Mouse (Mus musculus) thymus, postnatal 10 days (tissue): Measurements from ENCODE around the gene Nrgn.
A peak's percentile ranks its signal among the peaks of the same experiment; 100 is the strongest.

Experiments
- DNase-seq, 2 experiments: peaks; one replicate each; pipeline ENCODE4 v3.0.0; 2021; ENCODE audit warnings: low spot score in 2 of 2

Nrgn gene

DNA sequence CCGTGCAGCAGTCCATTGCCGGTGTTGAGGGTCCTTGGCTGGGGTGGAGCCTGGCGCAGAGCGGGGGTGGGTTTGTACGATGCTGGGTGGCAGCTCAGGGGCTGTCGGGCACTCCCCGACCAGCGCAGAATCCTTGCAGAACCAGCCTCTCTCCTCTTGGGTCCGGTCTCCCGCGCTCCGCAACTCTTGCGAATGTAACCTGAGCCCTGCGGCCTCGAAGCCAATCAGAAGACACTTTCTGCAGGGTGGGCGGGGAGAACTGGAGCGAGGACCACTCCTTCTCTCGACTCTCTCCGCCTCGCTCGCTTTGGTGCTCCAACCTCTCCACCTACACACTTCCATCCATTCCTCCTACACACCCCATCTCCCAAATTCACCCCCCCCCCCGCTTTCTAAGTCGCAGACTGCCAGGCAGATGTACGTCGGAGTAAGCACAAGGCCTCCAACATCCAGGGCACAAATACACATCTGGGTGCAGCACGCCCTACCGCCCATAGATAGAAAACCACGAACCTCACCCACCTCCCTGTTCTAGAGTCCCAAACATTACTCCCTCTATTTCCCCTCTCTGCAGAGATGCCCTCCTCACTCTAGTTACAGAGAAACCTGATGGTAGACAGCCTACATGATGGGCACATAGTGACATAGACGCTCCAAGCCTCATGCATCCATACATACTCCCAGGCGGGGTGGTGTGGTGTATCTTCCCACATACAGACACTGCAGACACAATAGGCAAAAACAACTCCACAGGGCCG, at the start of gene Nrgn:
Gene Nrgn, minus strand, starts transcription at position 369 of the 758 bp plus-strand sequence.
- DNase-seq, result peak; percentile 22 to 56

DNA sequence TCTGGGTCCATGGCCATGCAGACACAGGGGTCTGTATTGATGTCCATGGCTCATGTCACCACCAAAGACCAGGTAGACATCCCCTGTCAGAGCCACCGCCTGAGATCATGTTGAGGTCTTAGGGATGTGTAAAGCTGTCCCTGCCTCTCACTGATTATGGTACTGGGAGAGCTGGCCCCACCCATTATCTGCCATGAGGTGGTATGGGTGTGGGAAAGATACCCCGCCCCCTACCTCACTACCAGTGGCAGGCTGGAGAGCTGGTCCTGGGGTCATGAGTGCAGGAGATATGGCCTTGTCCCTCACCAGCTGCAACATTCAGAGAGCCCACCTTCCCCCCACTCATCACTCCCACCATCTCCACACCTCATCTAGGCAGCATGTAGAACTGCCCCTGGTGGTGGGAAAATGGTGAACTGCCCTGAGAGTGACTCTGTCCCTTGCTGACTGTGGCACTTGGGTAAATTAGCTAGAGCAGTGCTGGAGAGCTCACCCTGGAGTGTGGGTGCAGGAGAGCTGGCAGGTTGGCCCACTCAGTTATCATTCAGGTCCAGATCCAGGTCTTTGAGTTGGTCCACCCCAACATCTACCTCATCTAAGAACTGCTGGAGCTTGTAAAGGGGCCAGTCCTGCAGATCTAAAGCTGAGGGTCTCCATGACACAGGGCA, 48.0 kb upstream of the Nrgn start:
- no peak for DNase-seq

DNA sequence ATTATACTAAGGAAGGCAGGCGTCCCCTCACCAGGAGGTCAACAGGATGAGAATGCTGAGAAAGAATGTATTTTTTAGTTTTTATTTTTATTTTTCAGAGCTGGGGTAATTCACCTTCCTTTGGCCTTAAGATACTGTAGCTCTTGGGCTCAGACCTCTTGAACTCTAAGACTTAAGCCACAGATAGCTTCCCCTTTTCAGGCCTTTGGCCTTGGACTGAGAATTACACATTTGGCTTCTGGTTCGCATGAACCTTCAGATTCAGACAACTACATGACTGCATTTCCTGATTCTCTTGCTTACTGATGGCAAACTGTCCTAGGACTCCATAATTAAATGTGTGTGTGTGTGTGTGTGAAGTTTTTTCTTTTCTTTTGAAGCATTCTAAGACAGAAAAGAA, 45.9 kb upstream of the Nrgn start:
- DNase-seq, result no peak

DNA sequence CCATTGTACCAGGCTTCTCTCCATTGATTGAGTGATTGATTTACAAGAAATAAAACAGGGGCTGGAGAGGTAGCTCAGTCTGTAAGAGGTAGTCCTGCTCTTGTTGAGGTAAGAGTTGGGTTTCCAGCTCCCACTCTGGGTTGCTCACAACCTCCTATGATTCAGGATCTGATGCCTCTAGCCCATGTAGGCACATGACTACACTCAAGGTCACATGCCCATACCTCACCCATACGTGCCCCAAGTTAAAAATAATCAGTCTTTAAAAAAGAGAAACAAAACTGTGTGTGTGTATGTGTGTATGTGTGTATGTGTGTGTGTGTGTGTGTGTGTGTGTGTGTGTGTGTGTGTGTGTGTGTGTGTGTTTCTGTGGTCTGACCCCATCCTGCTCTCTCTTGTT, 42.9 kb upstream of the Nrgn start:
- no peak for DNase-seq

DNA sequence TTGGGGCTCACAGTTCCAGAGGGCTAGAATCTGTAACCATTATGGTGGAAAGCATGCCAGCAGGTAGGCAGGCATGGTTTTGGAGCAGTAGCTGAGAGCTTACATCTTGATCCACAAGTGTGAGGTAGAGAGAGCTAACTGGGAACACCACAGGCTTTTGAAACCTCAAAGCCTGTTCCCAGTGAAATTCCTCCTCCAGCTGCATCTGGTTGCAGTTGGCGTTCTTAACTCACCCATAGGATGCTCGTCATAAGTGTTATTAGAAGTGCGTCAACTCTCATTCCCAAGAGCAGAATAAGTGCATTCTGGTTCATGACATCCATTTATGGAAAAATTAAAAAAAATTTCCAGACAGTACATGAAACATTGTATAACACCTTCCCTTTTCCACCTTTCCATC, 41.0 kb upstream of the Nrgn start:
- DNase-seq, result no peak

DNA sequence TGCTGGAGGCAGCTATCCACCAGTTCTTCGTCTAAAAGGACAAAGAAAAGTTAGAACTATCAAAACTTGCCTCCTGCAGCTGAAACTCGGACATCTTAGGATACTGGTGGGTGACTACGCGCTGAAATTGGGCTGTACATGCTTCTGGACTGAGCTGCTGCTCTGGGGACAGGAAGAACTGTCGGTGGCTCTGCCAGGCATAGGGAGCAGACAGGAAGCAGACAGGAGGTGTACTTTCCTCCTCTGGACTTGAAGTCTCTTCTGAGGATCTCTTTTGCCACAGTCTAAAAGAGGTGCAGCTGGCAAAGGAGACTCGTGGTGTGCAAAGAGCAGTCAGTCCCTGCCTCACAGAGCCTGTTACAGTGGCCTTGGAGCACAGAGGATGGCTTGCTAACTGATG, 39.9 kb upstream of the Nrgn start:
- DNase-seq, result no peak

DNA sequence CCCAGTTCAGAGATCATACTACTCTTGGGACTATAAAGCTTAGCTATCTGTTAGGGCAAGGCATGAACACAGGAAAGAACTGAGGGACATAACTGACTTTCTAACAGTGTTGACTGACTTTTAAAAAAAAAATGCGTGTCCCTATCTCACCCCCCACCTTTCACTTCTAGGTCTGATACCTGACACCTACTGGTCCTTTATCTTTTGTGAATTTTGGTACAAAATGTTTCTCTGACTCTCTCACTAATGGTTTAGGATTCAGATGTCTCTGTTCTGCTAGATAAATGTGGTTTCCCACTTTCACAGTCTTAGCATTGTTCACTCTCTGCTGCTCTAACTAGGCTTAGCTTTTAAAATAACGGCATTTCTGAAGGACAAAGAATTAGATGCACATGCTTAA, 39.3 kb upstream of the Nrgn start:
- no peak for DNase-seq

DNA sequence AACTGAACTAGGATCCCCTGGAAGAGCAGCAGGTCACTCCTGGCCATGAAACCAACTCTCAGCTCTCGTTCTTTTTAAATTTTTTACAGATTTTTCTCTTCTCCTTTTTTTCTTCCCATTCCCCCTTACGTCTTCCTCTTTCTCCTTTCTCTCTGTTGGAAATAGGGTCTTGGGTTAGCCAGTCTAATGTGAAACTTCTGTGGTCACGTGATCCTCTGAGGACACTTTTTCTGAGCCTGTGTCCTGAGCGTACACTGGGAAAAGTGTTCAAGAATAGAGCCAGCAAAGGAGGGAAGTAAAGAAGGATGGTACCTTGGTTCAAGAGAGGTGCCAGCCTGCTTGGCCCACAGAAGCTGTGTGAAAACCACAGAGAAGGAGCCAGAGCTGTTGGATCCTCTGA, 37.7 kb upstream of the Nrgn start:
- DNase-seq, result no peak

DNA sequence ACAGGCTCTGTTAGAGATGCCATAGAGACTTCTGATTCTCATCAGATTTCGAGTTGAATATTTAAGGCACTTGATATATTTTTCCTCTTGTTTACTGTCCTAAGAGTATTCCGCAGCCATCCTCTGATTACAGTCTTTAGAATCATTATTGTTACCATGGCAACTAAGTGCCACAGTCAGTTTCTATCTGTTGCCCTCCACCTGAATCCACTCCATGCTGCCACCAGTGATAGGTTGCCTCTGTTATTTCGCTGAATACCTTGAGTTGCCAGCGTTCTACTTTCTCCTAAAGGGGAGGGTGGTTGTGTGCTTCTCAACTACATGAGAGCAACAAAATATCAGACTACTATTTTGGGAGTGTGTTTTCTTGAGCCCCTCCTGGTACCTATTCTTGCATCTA, 34.0 kb upstream of the Nrgn start:
- DNase-seq, result no peak

DNA sequence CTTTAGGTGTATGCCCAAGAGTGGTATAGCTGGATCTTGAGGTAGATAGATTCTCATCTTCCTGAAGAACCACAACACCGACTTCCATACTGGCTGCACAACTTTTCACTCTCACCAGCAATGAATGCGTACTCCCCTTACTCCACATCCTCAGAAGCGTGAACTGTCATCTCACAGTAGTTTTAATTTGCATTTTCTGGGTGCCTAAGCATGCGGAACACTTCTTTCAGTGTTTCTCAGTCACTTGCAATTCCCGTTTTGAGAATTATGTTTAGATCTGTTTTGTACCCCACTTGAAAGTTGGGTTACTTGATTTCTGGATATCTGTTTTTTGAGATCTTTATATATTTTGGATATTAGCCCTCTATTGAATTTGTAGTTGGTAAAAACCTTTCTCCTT, 30.9 kb upstream of the Nrgn start:
- DNase-seq, result no peak

DNA sequence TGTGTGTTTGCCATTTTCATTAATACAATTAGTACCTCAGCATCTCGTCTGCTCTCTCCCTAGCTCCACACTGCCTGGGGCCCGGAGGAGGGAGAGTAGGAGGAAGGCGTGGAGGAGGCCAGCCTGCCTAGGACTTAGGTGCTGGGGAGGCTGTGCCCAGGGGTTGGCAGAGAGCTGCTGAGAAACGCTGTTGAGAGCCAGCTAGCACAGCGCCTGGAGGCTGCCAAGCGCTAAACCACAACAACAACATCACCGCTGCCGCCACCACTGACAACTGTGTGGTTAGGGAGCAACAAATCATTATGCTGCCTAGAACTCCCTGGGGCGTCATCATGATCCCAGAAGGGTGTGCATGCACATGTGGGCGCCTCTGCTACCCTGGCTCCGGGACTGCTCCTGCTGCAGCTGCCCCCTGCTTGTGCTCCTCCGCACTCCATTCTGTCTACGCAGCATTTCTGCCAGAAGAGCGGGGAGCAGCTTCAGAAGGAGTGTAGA, 23.8 kb upstream of the Nrgn start:
- peak in 1 of 2 experiments; percentile 16 for DNase-seq

DNA sequence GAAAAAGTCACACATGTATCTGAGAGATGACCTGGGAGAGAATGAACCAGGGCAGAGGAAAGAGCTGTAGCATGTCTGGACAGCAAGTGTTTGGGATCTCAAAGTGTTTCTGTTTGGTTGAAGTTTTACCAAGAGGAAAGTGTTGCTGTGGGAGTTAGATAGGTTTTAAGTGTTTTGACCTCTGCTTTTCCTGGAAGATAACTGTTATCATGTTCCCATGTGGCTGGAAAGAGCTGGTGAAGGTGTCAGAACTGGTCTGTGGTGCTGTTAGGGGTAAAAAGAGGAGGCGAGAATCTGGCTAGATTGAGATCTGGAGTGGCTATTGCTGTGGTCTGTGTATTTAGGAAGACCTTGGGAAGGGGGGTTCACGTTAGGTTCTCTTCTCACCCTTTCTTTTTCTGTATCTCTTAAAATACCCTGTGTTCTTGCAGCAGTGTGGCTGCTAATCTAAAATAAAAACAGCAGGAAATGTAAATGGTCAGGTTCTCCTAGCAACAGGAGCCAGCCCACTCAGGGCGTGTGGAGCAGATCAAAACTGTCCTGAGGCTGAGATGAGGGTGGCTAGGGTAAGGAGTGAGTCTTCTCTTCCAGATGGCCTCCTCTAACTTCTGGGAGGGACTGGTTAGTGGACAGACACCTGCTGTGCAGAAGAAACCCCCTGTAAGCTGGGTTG, 19.6 kb upstream of the Nrgn start:
- no peak for DNase-seq

DNA sequence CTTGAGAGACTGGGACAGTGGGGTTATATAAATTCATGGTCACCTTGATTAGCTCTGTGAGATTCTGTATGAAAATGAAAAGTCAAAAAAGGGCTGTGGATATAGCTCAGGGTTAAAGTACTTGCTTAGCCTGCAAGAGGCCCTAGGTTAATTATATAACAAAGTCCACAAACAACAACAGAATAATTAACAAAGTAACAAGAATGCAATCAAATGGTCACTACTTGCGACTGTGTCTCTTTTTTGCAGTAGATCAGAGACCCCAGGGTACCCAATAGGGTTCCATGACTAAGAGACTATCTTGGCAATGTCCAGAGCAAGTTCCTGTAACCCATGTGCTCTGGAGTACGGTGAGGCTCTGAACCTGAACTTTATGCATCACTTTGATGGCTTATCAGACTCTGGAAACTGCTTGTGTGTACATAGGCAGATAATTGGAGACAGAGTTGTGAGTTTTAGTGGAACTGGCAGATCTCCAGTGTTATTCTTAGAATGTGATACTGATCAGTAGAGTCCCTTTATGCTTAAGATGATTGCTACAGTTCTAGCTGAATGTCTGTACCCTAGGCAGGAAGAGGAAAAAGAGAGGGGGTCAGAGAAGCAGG, 16.6 kb upstream of the Nrgn start:
- no peak for DNase-seq

DNA sequence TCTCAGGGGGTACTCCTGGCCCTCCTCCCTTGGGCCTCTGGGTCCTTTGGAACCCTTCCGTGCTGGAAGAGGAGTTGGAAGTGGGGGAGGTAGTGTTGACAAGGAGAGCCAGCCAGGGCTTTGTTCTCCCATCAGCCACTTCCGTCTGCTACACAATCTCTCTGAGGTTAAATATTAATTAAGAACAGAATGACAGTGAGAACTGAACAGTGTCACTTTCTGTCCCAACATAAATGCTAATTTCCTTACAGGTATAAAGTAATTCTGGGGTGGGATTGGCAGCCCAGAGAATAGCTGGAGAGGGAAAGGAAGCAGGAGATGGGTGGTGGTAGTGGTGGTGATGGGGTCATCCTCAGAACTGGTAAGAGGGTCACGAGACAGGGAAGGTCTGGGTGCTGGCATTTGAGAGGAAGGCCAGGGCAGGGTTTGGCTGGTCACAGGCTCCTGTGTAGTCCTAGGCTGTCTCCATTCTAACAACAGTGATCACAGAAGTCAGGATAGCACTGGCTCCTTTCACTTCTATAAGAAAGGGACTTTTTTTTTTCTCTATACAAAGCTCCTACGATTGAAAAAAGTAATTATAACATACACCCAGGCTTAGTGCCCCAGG, 16.0 kb upstream of the Nrgn start:
- DNase-seq, result no peak

DNA sequence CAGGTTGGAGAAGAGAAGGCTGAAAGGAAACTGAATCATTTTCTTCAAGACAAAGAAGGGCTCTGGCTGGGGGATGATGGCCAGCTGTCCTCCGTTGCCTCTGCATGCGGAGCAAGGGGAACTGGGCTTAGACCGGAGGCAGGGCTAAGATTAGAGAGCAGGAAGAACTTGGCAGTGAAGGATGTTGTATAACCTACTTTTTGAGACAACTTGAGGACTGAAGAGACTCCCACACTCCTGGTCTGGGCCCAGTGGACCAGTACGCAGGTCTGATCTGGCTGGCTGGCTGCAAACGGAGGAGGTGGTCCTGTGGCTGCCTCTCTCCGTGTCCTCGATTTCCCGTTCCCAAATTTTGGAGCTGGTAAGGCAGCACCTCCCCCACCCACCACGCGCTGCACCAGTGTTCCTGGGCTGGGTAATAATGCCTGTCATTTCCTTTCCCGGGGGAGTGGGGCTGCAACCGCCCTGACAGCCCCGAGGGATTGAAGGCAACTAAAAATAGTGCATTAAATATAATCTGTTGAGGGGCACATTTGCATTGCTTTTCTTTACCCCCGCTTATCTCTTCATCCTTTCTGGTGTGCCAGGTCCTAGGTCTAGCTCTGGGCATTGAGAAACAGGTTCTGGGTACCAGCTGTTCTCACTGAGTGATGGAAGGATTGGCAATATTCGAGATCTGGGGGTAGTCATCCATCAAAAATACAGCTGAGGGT, 15.3 kb upstream of the Nrgn start:
- DNase-seq, result no peak

DNA sequence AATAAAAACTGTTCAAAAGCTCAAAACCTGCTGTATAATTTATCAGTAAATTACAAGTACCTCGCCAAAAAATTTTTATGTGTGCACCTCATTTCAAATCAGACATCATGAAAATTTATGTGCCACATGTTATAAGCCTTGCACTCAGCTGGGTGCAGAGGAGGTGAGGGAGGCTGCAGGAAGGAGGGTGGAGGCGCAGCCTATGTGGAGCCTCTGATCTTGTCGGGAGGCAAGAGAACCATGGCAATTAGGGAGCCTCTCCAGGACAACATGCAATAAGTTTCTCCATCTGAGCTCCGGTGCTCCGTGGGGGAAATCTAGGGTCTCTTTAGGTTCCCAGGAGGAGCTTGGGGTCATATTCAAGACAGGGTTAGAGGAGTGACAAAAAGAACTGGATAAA, 14.8 kb upstream of the Nrgn start:
- no peak for DNase-seq

DNA sequence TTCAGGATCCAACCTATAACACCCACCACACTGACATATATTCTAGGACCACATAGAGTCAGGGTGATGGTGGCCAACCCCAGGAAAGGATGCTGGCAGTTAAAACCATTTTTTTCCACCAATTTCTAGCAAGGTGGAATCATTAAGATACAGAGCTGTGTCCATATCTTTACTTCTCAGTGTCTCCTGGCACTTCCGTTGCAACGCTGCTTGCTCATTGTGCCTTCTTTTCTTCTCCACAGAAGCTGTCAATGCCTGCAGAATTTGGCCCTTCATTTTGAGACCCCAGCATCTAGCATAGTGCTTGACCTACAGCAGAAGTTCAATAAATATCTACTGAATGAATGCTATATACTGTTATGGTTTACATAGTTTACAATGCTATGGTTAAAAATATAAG, 14.3 kb upstream of the Nrgn start:
- DNase-seq, result no peak

DNA sequence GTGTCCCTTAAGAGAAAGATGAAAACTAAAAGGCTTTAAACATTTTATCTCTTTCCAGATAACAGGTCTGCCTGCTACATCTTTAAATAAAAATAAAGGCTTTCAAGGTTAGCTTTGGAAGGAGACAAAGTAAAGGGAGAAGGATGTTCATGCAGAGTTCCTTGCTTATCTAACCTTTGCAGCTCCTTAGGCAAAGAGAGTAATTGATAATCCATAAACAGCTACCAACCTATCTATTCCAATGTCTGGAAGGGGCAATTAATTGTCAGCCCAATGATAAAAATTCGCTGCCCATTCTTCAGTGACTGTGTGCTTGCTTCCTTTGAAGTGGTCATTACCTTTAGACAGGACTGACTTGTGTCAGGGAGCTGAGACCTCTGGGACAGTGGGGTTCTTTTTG, 11.1 kb upstream of the Nrgn start:
- DNase-seq, result no peak

DNA sequence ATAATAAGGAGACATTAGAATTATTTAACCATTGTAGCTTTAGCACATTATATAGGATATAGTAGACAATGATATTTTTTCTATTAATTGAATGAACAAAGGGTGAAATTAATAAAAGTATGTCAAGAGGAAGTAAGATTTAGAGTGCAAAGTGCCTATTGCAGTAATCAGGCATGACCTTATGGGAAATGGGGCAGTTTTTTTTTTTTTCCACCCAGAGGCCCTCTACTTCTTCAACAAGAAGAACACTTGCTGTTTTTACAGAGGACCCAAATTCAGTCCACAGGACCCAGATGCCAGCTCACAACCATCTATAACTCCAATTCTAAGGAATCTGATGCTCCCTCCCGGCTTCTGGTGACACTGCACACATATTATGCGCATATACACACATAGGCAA, 7.9 kb upstream of the Nrgn start:
- DNase-seq, result no peak

DNA sequence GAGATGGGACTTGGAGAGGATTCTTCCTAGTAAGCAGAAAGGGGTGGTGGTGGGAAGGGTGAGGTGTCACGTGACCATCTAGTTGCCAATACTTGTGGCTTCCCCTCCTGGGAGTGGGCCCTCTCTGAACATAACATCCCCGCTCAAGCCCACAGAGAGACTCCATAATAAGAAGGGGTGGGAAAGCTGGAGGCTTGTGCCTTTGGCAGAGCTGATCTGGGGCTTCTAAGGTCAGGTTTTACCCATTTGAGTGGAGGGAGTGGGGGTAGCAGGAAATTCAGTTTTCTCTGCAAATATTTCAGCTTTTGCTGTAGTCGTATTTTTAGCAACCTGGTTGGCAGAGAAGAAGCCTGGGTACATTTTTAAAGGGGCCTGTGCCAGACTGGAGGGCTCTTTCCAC, 3.7 kb upstream of the Nrgn start:
- DNase-seq, result no peak
